Mouse (Mus musculus) lung, postnatal 0 days (tissue): ENCODE data around the gene Dffb.

ENCODE experiments used
- CTCF ChIP-seq: IDR thresholded peaks from 2 replicates; pipeline ENCODE4 v1.5.1; 2016; ENCODE audit warnings: antibody characterized with exemption, mild to moderate bottlenecking
- EP300 ChIP-seq: IDR thresholded peaks from 2 replicates; pipeline ENCODE4 v1.6.1; 2016; ENCODE audit warnings: antibody characterized with exemption, mild to moderate bottlenecking, control low read depth

- TF ChIP-seq CTCF, result no peak
- no peak for TF ChIP-seq EP300
Measured at GRCm38 (mm10) chr4:154007759-154008158, 32.8 kb upstream of the Dffb start.
